Mouse (Mus musculus) lung, adult 2 months (tissue): ENCODE data around the gene Fkbp6. TPM values are rescaled to one million over a fixed set of nuclear protein-coding genes. Genes with fewer than 3 reads are reported as not detected.
A peak's percentile ranks its signal among the peaks of the same experiment; 100 is the strongest.

Source experiments
- DNase-seq: peaks from one replicate; pipeline ENCODE4 v3.0.0; 2022
- H3K4me1 ChIP-seq: fragments of 200-500 bp; 2 replicates; pipeline ENCODE4 v1.6.1; 2011; ENCODE audit warnings: low read length; ENCODE audit not compliant: control insufficient read depth, insufficient read depth
- H3K4me3 ChIP-seq: fragments of 200-500 bp; replicated peaks from 2 replicates; pipeline ENCODE3; 2011; ENCODE audit warnings: low read depth, mild to moderate bottlenecking, control low read depth, low read length; ENCODE audit errors: extremely low read depth
- CTCF ChIP-seq: fragments of 200-500 bp; IDR thresholded peaks from 2 replicates; pipeline ENCODE4 v1.5.1; 2011; ENCODE audit warnings: mild to moderate bottlenecking, low read length, control low read depth; ENCODE audit not compliant: insufficient read depth
- POLR2A ChIP-seq: fragments of 200-500 bp; IDR thresholded peaks from 2 replicates; pipeline ENCODE4 v1.6.1; 2011; ENCODE audit warnings: low read depth, mild to moderate bottlenecking, control low read depth, low read length, borderline replicate concordance; ENCODE audit errors: extremely low read depth
- WGBS: fragments of 180-500 bp; shearing (Covaris S2); methylation state at CpG from one replicate; pipeline ENCODE4 v1.1.7; 2018; 5-methylcytosine and 5-hydroxymethylcytosine counted together
- polyA plus RNA-seq: library from polyadenylated mRNA; depleted of rRNA; stranded (reverse); fragments of >200 nt; gene quantifications from 2 replicates; pipeline ENCODE4 v1.2.3, GENCODE M21; 2012; rRNA removed

Gene Fkbp6
- not detected in 2 replicates for polyA plus RNA-seq

- no peaks in the 10 kb centered on the region for H3K4me1 ChIP-seq
- no peak for TF ChIP-seq POLR2A
- TF ChIP-seq CTCF: no peak
- WGBS: 90% methylated on average over 35 of the region's 35 CpGs
- no peak within 1 kb of the TSS for H3K4me3 ChIP-seq
- DNase-seq: no peak
These were observed at the start of gene Fkbp6 for GRCm38 (mm10) chr5:135349862-135350261. Gene Fkbp6 (minus strand): TSS chr5:135350044.

GRCm38 (mm10) chr5:135399382-135399781, 49.5 kb upstream of the Fkbp6 start:
- DNase-seq: no peak
- Histone ChIP-seq H3K4me1 (no peaks in the 10 kb centered on the region), H3K4me3 (no peak overlapping the region)
- 49% methylated on average over 6 of the region's 6 CpGs for WGBS
- TF ChIP-seq POLR2A: no peak
- no peak for TF ChIP-seq CTCF

GRCm38 (mm10) chr5:135395826-135396225, 46.0 kb upstream of the Fkbp6 start:
- no peak for TF ChIP-seq POLR2A
- 0 out of 2 replicates have a peak, but pooled peaks have one; percentile 23 for TF ChIP-seq CTCF
- no peak for DNase-seq
- WGBS: 47% methylated on average over 5 of the region's 5 CpGs
- Histone ChIP-seq H3K4me1 (no peaks in the 10 kb centered on the region; the same call in 1 of the 2 replicates), H3K4me3 (no peak overlapping the region)

GRCm38 (mm10) chr5:135394004-135394823, 44.4 kb upstream of the Fkbp6 start, which contains the start of gene Pom121:
Gene Pom121 (minus strand): TSS chr5:135394546.
- under 1% methylated on average over 103 of the region's 110 CpGs for WGBS

GRCm38 (mm10) chr5:135383771-135384170, 33.9 kb upstream of the Fkbp6 start:
- Histone ChIP-seq H3K4me3 (no peak overlapping the region), H3K4me1 (no peaks in the 10 kb centered on the region)
- no peak for DNase-seq
- whole genome bisulfite sequencing: 82% methylated on average over 10 of the region's 10 CpGs
- no peak for TF ChIP-seq CTCF
- TF ChIP-seq POLR2A: no peak

More at GRCm38 (mm10) chr5:135394004-135394823, 44.4 kb upstream of the Fkbp6 start, which contains the start of gene Pom121:
- TF ChIP-seq CTCF: no peak
- 0 out of 2 replicates have a peak, but pooled peaks have one; percentile 21 for TF ChIP-seq POLR2A
- no peaks in the 10 kb centered on the region; the same call in 1 of the 2 replicates for H3K4me1 ChIP-seq
- DNase-seq: peak; percentile 75
- peak within 1 kb of the TSS; percentile 86 for H3K4me3 ChIP-seq

- no peaks in the 10 kb centered on the region for H3K4me1 ChIP-seq
- WGBS: 86% methylated on average over 7 of the region's 7 CpGs
- TF ChIP-seq CTCF (no peak), POLR2A (no peak)
- no peak for DNase-seq
- H3K4me3 ChIP-seq: no peak overlapping the region
These were observed 32.9 kb upstream of the Fkbp6 start for GRCm38 (mm10) chr5:135382746-135383145.

GRCm38 (mm10) chr5:135381356-135381925, 31.6 kb upstream of the Fkbp6 start:
- WGBS: 92% methylated on average over 10 of the region's 10 CpGs
- no peak for DNase-seq
- TF ChIP-seq CTCF: no peak
- no peak for TF ChIP-seq POLR2A
- no peak overlapping the region for H3K4me3 ChIP-seq
- no peaks in the 10 kb centered on the region for H3K4me1 ChIP-seq

GRCm38 (mm10) chr5:135380681-135381080, 30.8 kb upstream of the Fkbp6 start:
- Histone ChIP-seq H3K4me1 (no peaks in the 10 kb centered on the region), H3K4me3 (no peak overlapping the region)
- TF ChIP-seq CTCF (no peak), POLR2A (no peak)
- DNase-seq: no peak
- WGBS: 93% methylated on average over 4 of the region's 4 CpGs

GRCm38 (mm10) chr5:135376341-135376740, 26.5 kb upstream of the Fkbp6 start:
- DNase-seq: no peak
- TF ChIP-seq POLR2A (no peak), CTCF (no peak)
- Histone ChIP-seq H3K4me3 (no peak overlapping the region), H3K4me1 (no peaks in the 10 kb centered on the region)
- WGBS: 50% methylated on average over 2 of the region's 2 CpGs
